Mouse (Mus musculus) heart, postnatal 10 days (tissue): ENCODE results near the gene Megf8. TPM values are rescaled to one million over a fixed set of nuclear protein-coding genes. Genes with fewer than 3 reads are reported as not detected.
A peak's percentile ranks its signal among the peaks of the same experiment; 100 is the strongest.

ENCODE experiments used
- DNase-seq, 2 experiments: peaks; one replicate each; pipeline ENCODE4 v3.0.0; 2021
- intact Hi-C: fragments of 180-260 bp; cut with DNase I; formaldehyde crosslinking; loops from one replicate; pipeline ENCODE4 v1.15.1; 2025
- total RNA-seq, 2 experiments: library from RNA; stranded (reverse); gene quantifications; 2 replicates each; pipeline ENCODE4 v1.2.3; 2021

Megf8 gene
- total RNA-seq = 10 to 100 TPM; 28.8 to 29.9 TPM

DNA sequence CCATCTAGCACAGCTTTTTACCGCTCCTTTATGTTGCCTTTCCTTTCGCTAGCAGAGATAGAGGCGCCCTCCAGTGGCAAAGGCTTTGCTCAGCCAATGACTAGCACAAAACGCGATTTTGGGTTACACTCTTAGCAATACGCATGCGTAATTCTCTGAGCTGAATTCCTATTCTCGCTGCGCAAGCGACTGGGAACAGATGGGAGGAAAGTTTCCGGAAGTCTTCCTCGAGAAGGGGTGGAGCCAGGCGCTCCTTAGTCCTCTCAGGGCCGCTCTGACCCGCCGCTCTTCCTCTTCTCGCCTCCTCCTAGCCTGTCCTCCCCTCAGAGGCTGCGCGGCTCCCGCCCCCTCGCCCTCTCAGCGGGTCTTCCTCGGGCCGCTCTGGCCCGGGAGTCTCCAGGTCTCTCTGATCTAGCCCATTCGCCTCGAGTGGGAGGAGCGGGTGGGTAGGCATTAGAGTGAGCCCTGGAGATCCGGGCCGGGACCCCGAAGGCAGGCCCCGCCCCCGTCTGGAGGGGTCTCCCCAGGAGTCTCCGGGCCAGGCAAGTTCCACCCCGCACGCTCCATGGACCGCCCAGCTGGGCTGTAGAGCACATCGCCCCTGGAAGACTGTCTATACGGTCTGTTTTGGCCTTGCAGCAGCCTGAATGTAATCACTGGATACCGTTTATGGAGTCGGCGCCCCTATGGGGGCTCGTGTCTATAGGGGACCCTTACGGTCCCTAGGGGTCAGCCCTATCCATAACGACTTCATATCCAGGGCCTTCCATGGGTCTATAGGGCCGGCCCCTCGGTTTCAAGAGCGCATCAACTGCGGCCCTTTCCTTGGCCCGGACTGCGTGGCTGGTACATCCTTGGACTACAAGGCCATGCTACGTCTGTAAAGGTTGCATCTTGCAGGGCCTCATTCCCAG, at the start of gene Megf8:
Gene Megf8 (plus strand): TSS at position 633 of the 914 bp plus-strand sequence.
- intact Hi-C loops = loop anchor here (2.0 to 5.0 kb wide), 4 partner anchors 34 to 239 kb away; no protein-coding TSS in a partner anchor
- peak; percentile 98 for DNase-seq

DNA sequence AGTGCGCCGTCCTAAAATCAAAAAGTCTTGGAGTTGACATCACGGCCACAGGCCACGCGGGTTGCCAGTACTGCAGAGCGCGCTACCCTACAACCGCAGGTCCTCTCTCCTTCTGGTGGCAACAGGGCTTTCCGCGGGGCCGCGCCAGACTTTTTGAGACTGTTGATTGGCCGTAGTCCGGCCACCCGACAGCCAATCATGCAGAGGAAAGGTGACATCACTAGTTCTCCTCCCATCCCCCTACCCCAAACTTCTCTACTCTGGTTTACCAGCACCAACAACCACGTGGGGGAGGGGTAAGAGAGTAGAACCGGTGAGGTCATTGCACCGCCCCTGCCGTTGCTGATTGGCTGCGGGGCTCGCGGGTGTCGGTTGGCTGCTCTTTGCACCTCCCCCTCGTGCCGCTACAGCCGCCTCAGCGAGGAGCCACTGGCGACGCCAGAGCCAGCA, 49.6 kb upstream of the Megf8 start, which contains the start of gene Cic:
Gene Cic (plus strand): TSS at position 404 of the 450 bp plus-strand sequence.
- intact Hi-C loops = loop anchor here (2.0 kb wide), 1 partner anchor 17 kb away; the partner anchor contains the start of gene Erf
- peak; percentile 100 for DNase-seq

DNA sequence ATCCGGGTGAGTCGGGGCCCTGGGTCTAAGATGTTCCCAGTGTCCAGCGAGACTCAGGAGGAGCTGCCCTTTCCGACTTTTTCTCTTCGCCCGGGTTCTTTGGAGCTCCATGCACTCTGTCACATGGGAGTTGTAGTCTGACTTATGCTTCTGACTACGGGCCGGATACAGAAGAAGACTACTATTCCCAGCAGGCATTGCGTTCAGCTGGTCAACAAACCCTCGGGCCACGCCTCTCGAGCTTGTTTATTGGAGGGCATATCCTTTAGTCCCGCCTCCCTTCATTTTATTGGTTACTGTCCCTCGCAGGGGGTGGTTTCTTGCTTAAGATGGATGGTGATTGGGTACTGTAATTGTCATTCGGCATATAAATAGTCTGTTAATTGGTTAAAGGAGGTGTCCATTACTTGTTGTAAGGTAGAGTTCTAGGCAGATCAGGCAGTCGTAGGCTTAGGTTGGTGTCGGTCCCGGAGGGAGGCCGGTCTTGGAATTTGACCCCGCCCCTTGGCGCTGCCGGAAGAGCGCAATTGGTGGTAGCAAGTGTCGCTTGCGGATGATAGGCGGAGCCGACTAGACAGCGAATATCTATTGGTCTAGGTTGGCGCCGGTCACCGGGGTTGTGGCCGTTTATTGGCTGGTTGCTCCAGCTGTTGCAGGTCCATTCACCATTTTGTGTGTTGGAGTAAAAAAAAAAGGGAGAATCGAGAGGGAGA, 49.1 kb upstream of the Megf8 start:
- intact Hi-C loops = loop anchor here (2.0 kb wide), 1 partner anchor 17 kb away; the partner anchor contains the start of gene Erf

DNA sequence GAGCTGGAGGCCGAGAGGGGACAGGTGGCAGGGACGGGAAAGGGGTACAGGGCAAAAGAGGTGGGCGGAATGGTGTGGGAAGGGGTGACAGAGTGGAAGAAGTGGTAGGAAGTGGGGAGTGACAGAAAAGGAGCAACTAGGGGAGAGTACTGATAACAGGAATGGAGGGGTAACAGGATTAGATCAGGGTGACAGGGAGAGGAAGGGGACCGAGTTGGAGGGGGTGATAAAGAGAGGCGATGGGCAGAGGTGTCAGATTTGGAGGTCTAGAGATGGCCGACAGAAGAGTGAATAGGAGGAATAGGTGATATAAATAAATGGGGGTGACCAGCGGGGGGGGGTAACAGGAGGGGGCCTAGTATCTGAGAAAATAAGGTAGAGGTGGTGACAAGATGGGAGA, 48.4 kb upstream of the Megf8 start:
- intact Hi-C loops = no loop called here

More for the DNA sequence above, 49.1 kb upstream of the Megf8 start:
- DNase-seq = peak; percentile 99 to 100

DNA sequence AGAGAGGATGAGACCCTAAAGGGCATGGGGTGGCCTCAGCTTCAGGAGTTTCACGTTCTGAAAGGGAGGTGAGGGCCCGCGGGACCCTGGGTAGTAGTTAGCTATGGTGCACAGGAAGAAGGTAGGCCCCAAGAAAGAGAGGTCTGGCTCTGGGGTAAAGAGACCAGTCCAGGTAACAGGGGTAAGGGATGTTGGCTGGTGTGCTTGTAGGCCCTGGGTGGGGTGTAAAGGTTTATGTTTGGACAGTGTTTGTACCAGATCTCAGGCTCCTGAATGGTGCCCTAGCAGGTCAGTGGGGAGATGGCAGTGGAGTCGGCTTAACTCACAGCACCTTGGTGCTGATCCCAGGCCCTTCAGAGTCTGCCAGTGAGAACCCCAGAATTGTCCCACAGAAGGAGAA, 47.9 kb upstream of the Megf8 start:
- intact Hi-C loops = no loop called here
- peak in 1 of 2 experiments; percentile 24 for DNase-seq

More for the DNA sequence above, 48.4 kb upstream of the Megf8 start:
- no peak for DNase-seq

DNA sequence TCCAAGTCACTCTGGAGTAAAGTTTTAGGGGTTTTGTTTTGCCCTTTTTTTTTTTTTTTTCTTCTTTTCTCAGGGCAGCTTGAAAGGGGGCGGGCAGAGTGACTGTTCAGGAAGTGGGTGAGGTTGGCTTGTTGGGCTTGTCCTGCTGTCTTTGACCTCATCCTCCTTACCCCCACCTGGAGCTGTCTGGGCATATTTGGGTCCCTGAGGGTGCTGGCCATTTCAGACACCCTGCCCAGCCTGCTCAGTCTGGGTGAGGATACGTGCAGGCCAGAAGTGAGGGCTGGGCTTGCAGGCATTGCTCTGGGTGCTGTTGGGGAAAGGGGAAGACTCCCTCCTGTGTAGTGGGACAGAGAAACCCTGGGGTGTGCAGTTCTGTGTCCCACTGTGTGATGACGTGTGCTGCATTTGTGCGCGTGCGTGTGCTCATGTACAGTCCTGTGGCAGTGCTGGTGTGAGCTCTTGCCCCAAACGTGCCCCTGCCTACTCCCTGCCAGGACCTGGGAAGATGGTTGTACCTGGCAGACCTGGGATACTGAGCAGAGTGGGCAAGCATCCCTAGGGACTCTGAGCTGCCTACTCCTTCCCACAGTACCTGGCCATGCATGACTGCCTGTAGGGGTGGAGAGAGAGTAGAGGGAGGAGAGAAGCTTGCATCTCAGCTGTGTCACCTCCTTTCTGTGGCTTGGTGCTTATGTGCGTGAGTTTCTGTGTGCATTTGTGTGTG, 47.3 kb upstream of the Megf8 start:
- peak in 1 of 2 experiments; percentile 32 for DNase-seq
- intact Hi-C loops = no loop called here

DNA sequence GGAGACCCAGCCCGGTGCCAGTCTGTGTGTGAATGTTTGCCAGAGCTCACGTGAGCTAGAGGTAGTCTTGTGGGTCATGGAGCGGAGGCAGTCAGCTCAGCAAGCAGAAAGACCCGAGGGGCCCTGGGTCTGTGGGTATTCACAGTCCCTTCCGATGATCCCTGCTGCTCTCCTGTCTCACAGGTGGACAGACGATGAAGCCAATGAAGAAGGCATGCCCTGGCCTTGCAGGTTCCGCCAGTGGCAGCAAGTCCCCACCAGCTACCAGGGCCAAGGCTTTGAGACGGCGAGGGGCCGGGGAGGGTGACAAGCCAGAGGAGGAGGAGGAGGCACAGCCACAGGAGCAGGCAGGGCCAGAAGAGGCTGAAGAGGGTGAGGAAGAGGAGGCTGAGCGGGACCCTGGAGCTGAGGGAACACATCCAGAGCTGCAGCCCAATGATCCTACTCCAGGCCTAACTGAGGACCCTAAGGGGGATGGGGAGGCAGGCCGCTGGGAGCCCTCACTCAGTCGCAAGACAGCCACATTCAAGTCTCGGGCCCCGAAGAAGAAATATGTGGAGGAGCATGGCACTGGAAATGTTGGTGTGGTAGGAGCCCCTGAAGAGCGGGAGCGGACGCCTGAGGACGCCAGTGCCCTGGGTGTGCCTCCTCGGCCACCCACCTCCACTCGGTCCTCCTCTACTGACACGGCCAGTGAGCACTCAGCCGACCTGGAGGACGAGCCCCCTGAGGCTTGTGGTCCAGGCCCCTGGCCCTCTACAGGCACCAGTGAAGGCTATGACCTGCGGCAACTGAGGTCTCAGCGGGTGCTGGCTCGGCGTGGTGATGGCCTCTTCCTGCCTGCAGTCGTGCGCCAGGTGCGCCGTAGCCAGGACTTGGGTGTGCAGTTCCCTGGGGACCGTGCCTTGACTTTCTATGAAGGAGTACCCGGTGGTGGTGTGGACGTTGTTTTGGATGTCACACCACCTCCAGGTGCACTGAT, 46.0 kb upstream of the Megf8 start:
- intact Hi-C loops = no loop called here
- DNase-seq = no peak

DNA sequence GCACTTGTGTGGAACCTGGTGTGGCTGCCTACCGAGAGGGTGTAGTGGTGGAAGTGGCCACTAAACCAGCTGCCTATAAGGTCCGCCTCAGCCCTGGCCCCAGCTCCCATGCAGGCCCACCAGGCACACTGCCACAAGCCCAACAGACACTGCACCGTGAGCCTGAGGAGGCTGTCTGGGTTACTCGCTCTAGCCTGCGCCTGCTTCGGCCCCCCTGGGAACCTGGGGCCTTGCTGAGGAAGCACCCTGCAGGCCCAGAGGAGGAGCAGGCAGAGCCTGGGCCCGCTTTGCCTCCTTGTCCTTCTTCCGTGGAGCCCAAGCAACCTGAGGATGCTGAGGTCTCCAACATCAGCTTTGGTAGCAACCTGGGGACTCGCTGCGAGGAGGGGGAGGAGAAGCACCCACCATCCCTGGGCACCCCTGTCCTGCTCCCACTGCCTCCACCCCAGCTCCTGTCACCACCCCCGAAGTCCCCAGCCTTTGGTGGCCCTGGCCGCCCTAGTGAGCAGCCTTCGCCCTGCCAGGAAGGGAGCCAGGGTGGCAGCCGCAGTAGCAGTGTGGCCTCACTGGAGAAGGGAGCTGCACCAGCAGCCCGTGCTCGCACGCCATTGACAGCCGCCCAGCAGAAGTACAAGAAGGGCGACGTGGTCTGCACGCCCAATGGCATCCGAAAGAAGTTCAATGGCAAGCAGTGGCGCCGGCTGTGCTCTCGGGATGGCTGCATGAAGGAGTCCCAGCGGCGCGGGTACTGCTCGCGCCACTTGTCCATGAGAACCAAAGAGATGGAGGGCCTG, 45.1 kb upstream of the Megf8 start:
- intact Hi-C loops = no loop called here
- no peak for DNase-seq

DNA sequence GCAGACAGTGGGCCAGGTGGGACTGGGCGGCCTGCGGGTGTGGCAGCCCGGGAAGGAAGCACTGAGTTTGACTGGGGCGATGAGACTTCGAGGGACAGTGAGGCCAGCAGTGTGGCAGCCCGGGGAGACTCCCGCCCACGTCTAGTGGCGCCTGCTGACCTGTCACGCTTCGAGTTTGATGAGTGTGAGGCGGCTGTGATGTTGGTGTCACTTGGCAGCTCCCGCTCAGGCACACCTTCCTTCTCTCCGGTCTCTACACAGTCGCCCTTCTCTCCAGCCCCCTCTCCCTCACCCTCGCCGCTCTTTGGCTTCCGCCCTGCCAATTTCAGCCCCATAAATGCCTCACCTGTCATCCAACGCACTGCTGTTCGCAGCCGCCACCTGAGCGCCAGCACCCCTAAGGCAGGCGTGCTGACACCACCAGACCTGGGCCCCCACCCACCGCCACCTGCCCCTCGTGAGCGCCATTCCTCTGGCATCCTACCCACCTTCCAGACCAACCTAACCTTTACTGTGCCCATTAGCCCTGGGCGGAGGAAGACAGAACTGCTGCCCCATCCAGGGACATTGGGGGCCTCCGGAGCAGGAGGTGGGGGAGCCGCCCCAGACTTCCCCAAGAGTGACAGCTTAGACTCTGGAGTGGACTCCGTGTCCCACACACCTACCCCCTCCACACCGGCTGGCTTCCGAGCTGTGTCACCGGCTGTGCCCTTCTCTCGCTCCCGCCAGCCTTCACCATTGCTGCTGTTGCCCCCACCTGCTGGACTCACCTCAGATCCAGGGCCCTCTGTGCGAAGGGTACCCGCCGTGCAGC, 44.3 kb upstream of the Megf8 start:
- peak in 1 of 2 experiments; percentile 1 for DNase-seq

DNA sequence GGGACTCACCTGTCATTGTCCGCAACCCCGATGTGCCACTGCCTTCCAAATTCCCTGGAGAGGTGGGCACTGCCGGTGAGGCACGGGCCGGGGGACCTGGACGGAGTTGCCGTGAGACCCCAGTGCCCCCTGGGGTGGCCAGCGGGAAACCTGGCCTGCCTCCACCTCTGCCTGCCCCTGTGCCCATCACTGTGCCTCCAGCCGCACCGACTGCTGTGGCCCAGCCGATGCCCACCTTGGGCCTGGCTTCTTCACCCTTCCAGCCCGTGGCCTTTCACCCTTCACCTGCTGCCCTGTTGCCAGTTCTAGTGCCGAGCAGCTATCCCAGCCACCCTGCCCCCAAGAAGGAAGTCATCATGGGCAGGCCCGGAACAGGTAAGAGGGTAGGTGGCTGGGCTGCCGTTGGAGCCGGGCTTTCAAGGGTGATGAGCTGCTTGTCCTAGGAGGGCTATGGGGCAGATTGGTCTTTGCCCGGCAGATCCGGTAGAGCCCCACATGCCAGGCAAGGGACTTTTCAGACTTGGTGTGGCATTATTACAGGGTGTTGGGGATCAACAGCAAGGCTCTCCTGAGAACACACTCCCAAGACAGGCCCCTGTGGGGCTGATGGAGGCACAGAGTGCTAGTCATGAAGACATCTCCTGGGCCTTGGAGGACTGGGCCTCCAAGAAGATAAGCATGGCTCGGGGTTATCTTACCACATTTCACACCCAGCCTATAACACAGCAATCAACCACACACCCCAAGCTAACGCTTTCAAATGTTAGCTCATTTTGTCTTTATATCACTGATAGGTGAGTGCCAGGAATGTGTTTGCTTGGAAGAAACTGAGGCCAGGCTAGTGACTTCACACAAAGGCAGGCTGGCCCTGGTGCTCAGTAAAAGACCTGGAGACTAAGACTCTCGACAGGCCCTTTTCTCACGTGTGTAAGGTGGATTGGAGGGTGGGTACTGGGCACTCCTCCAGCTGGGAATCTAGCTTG, 43.4 kb upstream of the Megf8 start:
- intact Hi-C loops = no loop called here
- no peak for DNase-seq

More for the DNA sequence above, 44.3 kb upstream of the Megf8 start:
- intact Hi-C loops = no loop called here

DNA sequence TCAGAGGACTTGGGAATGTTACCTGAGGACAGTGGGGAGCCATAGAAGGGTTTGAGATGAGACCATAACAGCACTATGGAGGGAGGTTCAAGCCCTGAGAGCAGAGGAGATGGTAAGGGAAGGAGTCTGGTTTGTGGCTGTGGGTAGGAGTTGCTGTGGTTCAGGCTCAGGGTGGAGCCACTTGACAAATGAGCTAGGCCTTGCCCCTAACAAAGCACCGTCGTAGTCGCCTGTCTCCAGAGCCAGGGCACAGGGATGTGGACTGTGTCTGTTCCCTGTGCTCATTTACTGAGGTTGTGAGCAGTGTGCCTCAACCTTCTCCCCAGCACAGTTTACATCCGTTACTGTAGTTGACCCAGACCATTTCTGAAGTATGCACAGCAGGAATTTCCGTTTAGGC, 42.4 kb upstream of the Megf8 start:
- intact Hi-C loops = no loop called here
- peak in 1 of 2 experiments; percentile 6 for DNase-seq

DNA sequence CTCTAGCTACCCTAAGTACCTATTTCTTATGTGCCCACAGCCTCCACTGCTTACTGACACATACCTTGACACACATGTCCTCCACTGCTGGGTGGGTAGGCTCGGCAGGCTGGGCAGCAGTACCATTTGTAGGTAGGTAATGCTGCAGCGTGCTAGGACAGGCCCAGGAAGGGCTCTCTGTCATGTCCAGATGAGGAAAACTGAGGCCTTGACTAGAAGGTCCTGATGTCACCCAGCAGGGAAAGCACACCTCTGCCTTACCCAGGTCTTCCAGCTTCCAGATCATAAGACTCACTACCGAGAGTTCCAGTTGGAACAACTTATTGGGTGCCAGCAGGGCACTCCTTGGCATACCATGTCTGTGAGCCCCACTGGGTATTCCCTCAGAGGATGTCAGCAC, 42.0 kb upstream of the Megf8 start:
- DNase-seq = peak in 1 of 2 experiments; percentile 2
- intact Hi-C loops = no loop called here

DNA sequence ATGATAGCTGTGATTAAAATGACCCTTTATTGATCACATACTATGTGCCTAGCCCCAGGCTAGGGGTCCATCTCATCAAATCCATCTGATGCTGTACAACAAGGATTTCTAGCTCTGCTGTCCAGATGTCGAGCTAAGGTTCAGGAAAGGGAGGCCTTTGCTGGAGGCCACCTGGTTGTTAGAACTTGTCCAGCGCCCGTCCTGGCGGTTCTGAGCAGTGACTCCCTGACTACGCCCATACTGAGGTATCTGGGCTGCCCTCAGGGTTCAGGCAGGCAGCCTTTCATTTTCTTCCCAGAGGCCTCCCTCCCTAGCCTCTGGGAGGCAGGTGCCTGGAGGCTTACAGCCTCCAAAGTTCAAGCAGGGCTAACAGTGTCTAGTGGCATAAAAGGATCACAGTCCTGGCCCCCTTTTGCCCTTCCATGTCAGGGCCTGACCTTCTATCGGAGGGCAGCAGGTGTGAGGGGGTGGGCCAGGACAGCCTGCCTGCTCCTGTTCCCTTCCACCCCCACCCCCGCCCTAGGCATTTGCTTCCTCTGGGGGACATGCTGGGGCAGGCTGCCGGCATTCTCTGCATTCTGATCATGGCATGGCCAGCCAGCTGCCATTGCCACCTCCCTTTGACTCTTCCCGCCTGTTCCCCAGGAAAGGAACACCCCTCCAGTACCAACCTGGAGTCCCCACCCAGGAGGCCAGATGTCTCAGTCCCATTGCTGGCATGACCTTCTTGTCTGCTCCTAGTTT, 41.2 kb upstream of the Megf8 start:
- intact Hi-C loops = no loop called here
- DNase-seq = peak; percentile 41 to 60

DNA sequence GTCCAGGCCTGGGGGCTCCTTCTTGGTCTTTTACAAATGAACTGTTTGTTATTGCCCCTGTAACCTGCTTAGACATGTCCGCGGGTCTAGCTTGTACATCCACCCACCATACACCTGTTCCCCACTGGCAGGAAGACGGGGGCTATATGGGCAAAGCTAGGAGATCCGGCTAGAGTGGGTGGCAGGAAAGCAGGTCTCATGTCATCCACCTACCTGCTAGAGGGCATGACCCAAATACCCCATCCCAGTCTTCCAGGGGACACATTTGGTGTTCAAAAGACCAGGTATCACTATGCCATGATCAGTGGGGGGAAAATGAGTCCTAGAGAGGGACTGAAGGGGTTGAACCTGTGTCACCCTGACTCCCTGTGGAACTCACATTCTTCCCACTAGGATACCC, 39.6 kb upstream of the Megf8 start:
- peak in 1 of 2 experiments; percentile 12 for DNase-seq
- intact Hi-C loops = no loop called here

DNA sequence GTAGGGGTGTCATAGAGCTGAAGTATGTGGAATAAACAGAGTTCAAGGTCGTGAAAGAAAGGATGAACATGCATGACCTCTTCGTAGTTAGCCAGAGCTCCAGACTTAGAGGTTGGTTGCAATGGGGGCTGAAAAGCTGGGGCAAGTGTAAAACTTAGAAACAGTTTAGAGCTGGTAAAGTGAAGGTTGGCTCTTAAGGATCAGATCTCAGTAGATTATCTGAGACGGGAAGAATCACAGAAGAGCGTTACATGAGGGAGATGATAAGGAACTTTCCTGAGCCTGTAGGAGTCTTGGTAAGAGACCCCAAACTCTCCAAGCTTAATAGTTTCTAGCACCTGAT, 39.0 kb upstream of the Megf8 start:
- intact Hi-C loops = loop anchor here (1.0 kb wide), 2 partner anchors 30 to 39 kb away; no protein-coding TSS in a partner anchor

More for the DNA sequence above, 39.0 kb upstream of the Megf8 start:
- no peak for DNase-seq
